Mouse (Mus musculus) MEL-GATA-1-ER (cell line): ENCODE results near the gene Khdrbs1.
A peak's percentile ranks its signal among the peaks of the same experiment; 100 is the strongest.
"Not testable (repeated sequence)": the region's sequence is repeated elsewhere in the genome, so short reads cannot be mapped to it uniquely, and the experiment has no call there.

Experiments used
- DNase-seq: peaks from one replicate; pipeline ENCODE4 v3.0.0-alpha.2; 2012; ENCODE audit warnings: low read depth; ENCODE audit errors: extremely low read depth

Khdrbs1 gene

DNA sequence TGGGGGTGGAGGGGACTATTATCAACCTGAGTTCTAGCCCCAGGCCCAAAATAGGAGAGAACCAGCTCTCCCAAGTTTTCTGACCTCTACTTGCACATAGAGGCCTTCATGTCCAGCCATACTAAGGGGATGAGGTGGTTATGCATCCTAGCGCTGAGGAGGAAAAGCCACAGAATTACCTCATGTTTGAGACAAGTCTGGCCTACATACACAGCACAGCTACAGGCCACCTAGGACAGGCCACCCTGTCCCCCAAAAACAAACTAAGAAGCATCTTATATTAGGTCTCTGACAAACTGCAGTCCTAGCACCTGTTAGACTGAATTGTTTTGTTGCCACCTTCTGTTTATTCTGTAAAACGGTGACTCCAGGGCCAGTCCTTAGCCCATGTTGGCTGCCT is 1.4 kb upstream of the Khdrbs1 start:
- no peak for DNase-seq

DNA sequence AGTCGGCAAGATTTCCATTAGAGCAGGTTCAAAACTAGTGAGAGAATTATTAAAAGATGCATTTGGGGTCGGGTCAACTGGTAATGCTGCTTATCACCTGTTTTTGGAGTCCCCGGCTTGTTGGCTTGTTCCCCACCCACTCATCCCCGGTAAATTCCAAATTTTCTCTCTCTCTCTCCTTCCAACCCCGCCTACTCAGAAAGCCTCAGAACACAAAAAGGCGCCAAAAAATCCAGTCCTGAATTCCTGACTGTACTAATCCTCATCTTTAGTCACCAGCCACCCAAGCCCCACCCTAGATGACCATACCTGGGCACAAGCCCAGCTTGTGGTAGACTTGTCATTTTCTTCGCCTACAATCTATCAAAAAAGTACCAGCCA is 897 bp upstream of the Khdrbs1 start:
- no peak for DNase-seq

DNA sequence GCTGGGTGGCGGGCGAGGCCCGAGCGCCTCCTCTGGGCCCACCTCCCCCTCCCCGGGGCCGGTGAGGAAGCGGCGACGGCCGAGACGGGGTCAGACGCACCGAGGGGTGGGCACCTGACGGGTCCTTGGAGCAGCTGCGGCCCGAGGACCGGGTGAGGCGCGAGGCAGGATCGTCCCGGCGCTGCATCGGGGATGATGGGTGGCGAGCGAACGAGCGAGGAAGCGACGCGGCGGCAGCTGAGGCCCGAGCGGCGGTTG is 200 bp downstream of the Khdrbs1 start:
- no peak for DNase-seq

DNA sequence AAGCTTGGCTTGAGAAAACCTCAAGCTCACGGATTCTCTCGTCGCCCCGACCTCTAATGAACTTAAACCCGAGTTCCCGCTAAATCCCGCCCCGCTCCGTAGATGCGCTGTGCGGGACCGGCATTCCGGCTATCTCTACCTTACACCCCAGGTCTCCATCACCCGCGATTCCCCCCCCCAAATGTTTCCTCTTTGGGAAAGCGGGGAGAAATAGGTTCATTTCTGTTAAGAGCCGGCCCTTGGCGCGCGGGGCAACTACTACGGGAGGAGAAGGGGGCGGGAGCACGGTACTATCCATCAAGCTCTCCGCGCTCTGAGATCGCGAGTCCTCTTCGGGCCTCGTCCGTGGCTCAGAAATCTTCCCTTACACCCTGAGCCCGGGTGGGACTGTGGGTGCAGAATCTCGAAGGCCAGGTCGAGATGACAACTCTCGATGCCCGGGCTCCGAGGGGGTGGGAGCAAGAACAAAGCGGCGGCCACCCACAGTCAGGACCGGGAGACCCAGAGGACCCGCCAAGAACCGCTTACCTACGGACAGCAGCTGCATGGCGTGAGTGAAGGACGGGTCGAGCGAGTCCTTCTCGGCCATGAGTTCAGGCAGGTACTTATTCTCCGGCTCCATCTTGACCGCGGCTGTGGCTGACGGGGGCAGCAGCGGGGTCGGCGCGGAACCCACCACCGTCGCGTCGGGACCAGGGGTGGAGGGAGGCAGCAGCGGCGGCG is 691 bp downstream of the Khdrbs1 start:
- DNase-seq, result no peak

GRCm38 (mm10) chr4:129739111-129739645 is 2.9 kb downstream of the Khdrbs1 start:
- DNase-seq, result no peak

DNA sequence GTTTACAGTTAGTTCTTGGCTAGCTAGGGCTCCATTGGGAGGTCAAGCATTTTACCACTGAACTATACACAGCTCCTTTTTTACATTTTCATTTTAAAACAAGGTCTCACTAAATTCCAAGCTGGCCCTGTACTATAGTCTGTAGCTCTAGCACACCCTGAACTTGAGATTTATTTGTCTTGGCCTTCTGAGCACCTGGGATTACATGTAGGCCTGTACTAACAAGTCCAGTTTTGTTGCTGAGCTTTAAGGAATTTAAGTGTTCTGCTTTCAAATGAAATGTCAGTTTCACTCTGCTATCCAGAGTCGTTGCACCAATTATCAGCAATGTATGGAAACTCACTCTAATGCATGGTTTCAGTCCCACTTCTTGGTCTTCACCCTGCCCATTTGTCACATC is 5.9 kb downstream of the Khdrbs1 start:
- no peak for DNase-seq

DNA sequence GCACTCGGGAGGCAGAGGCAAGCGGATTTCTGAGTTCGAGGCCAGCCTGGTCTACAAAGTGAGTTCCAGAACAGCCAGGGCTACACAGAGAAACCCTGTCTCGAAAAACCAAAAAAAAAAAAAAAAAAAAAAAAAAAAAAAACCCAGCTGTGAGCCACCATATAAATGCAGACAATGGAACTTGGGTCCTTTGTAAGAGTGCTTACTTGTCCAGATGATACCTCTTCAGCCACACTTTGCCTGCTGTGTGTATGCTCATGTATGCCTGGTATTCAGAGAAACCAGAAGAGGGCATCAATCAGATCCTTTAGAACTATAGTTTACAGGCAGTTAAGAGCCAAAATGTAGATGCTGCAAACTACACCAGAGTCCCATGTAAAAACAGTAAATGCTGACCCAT is 6.6 kb downstream of the Khdrbs1 start:
- not testable (repeated sequence) for DNase-seq

DNA sequence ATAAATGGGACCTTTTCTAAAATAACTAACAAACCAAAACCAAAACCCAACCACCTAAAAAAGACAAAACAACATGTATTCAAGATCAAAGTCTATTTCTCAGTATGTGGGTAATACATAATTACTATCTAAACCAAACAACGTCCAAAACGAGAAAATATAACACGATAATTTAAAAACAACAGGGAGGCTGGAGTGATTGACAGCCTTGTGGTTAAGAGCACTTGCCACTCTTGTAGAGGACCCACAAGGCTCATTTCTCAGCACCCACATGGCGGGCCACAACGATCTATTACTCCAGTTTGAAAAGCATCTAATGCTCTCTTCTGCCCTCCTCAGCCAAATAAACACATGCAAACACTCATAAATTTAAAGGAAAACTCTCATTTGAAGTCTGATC is 10.7 kb downstream of the Khdrbs1 start:
- no peak for DNase-seq

DNA sequence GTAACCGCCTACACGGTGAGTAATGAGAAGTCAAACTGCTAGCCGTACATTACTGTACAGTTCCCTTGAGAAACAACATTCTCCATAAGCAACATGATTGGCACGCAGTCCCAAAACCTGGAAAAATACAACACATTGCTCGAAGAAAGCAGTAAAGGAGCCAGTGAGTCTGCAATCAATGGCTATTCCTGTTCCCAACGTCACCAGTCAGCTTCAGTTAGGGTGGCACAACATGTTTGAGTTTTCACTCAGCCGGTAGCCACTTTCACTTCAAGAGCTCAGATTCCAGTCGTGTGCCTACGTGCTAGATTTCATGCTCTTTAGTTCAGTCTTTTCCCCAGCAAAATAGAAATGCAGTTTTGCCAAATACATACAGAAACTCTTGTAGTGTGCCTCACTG is 25.8 kb downstream of the Khdrbs1 start:
- no peak for DNase-seq

GRCm38 (mm10) chr4:129709486-129710129 is 32.5 kb downstream of the Khdrbs1 start:
- DNase-seq, result no peak

- DNase-seq, result no peak
Measured at GRCm38 (mm10) chr4:129706750-129707149, 35.4 kb downstream of the Khdrbs1 start.

- DNase-seq, result no peak
Measured at GRCm38 (mm10) chr4:129702454-129702853, 39.6 kb downstream of the Khdrbs1 start.

- peak; percentile 61 for DNase-seq
Measured at GRCm38 (mm10) chr4:129701503-129702377, 40.4 kb downstream of the Khdrbs1 start.

DNA sequence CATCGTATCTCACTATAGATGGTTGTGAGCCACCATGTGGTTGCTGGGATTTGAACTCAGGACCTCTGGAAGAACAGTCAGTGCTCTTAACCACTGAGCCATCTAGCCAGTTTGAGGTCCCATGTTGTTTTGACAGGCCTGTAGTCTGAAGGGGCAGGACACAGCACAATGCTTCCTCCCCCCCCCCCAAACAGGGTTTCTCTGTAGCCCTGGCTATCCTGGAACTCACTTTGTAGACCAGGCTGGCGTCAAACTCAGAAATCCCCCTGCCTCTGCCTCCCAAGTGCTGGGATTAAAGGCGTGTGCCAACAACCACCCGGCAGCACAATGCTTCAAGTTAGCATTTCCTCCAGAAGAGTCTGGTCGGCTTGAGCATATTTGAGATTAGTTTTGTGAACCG is 41.4 kb downstream of the Khdrbs1 start:
- not testable (repeated sequence) for DNase-seq

GRCm38 (mm10) chr4:129700216-129700615 is 41.9 kb downstream of the Khdrbs1 start:
- no peak for DNase-seq

- DNase-seq, result no peak
Measured at GRCm38 (mm10) chr4:129697191-129697590, 44.9 kb downstream of the Khdrbs1 start.

GRCm38 (mm10) chr4:129696158-129696985 is 45.7 kb downstream of the Khdrbs1 start, which contains the start of gene Tmem39b:
TSS of gene Tmem39b (minus strand) at chr4:129696838.
- peak; percentile 79 for DNase-seq

GRCm38 (mm10) chr4:129695815-129696157 is 46.3 kb downstream of the Khdrbs1 start:
- peak; percentile 65 for DNase-seq

DNA sequence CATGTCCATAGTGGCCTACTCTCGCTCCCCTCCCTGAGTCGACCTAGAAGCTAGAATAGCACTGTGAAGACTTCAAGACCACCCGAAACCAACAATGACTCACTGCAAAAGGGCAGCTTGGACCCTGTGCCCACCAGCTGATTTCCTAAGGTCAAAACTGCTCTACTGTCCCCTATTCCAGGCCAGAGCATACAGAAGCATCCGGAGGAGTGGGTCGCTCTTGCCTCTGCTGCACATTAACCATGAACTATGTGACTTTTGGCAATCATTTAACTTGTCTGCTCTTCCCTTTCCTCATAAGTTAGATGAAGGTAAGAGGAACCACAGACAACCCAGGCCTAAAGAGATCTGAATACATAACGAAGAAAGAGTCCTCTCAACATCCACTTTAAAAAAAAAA is 57.6 kb downstream of the Khdrbs1 start:
- DNase-seq, result no peak

- no peak for DNase-seq
Measured at GRCm38 (mm10) chr4:129683901-129684493, 58.1 kb downstream of the Khdrbs1 start.

DNA sequence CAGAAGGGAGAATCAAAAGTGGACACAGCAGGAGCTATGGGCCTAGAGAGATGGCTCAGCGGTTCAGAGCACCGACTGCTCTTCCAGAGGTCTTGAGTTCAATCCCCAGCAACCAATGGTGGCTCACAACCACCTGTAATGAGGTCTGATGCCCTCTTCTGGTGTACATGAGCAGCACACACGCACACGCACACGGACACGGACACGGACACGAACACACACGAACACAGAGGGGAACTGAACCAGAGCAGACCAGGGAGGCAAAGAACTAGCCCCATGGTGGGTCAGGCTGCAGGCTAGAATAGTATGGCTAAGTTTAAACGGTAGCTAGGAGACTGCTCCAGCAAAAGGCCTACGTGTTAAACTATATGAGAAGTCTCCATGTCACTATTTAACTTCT is 60.3 kb downstream of the Khdrbs1 start:
- no peak for DNase-seq
